Mouse (Mus musculus): ENCODE results near the gene Cybrd1.

Gene Cybrd1

DNA sequence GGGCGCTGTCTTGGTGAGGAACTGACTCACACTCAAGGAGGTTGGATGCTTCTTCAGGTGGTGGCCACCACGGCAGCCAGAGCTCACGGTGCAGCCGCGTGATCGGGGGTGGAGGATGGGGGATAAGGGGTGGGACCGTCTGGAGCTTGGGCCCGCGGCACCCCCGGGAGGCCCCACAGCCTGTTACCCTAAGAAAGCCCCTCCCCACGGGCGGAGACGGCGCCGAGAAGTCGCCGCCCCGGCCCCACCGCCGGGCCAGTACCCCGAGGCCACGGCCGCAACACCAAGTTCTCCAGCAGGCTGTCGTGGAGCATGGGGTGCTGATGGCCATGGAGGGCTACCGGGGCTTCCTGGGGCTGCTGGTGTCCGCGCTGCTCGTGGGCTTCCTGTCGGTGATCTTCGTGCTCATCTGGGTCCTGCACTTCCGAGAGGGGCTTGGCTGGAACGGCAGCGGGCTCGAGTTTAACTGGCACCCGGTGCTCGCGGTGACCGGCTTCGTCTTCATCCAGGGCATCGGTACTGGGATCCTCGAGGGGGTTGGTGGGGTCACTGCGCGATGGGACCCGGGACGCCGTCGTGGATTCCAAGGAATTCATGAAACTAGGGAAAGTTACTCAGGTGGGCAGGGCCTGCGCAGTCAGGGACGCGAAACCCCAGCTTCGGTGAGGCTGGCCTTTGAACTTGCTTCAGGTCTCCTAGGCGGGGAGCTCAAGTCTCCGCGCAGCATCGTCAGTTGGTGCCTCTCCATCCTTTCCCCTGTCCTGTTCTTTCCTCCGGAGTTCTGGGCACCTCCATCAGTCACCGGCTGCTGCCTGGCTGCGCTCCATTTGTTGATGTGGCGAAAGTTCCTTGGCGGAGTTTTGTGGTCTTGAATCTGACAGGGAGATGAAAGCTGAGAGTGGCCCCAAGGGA, at the start of gene Cybrd1:
Cybrd1 (plus strand) TSS at position 127 of the 912 bp plus-strand sequence.
- no peak for DNase-seq (ENCODE audit: low spot score in 2 of 2)

- no peak for DNase-seq (ENCODE audit: low spot score in 2 of 2)
Measured at GRCm38 (mm10) chr2:71071601-71072000, 46.1 kb upstream of the Cybrd1 start.

DNA sequence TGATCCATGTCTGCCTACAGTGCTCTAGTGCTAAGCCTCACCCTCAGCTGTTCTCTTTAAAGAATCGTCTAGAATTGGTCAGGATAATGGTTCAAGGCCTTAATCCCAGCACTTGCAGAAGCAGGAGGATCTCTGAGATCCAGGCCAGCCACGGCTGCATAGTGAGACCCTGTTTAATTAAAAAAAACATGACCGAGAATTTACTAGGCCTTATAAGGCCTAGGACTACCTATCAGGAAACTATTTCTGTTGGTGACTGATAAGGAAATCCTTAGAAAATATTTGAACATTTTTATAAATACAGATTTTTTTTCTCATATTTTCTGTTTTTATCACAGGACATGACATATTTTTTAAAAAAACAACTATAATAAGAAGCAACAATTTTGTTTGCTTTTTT, 44.4 kb upstream of the Cybrd1 start:
- DNase-seq (ENCODE audit: low spot score in 2 of 2) = no peak

GRCm38 (mm10) chr2:71073828-71074227, 43.9 kb upstream of the Cybrd1 start:
- DNase-seq (ENCODE audit: low spot score in 2 of 2) = no peak

- DNase-seq (ENCODE audit: low spot score in 2 of 2) = no peak
Measured at GRCm38 (mm10) chr2:71082416-71082815, 35.3 kb upstream of the Cybrd1 start.

DNA sequence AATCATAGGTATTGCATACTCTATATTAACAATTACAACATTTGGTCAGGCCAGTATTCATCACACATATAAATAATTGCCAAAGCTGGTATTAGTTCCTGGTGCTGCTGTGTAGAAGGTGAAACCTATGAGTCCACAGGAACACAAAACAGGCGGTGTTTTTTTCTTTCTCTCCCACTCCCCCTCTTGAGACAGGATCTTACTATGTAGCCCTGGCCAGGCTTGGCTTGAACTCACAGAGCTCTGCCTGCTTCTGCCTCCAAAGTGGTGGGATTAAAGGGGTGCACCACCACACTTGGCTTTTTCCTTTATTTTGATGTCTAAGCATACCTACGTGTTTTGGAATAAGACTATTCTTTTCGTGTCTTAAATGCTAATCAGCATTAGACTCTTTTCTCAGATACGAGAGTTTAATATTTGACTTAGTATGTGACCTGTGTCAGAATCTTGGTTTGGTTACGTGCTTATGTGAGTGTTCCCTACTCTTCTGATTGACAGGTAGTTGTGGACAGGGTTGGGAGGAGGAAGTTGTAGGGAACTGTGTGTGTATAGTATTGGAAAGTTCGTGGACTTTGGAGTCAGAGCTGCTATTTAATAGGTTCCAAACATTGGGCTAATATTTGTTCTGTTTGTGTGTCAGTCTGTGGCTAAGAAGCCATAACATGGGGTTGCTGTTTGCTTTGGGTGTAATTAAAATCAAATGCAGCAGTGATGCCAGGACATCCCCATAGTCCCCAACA, 34.1 kb upstream of the Cybrd1 start:
- no peak for DNase-seq (ENCODE audit: low spot score in 2 of 2)

DNA sequence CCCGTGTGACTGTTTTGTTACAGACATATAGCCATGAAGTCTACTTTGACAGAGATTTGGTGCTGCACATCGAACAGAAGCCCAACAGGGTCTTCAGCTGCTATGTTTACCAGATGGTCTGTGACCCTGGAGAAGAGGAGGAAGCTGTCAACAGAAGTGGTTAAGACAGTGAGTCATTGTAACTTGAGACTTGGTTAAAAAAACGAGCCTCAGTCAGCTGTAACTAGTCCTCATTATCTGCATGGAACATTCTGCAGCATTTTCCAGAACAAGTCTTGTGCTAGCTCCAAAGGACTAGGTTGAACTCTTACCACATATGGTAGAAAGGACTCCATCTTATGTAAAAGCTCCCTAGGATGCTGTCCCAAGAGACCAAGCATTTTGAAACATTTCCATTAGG, 28.0 kb upstream of the Cybrd1 start:
- no peak for DNase-seq (ENCODE audit: low spot score in 2 of 2)

DNA sequence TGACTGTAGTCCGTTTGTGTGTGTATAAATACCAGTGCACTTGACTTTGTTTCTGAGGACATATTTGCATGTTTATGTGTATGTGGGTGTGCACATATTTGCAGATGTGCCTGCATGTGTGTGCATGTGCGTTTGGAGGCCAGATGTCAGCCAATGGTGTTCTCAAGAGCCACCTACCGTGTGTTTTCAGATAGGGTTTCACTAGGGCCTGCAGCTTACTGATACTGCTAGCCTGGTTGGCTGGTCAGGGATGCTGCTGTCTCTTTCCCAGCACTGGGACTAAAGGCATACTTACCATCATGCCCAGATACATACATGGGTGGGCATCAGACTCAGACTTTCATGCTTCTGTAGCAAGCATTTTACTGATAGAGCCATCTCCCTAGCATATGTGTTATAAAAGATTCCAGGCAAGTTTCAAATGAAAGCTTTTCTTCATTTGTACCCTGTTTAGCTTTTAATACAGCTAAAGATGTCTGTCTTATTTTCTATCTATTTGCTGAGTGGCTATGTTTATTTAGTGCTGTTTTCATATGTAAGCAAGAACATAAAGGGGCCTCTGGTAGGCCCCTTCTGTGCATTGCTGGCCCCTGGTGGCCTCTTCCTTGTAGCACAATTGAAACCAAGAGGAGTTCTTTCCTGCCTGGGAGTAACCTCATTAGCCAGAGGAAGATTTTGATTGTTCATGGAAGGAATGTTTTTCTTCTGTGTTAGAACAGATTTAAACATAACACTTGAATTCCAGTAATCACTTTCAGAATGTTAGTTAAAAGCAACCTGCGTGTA, 26.9 kb upstream of the Cybrd1 start:
- peak; percentile 17 to 31 for DNase-seq (ENCODE audit: low spot score in 2 of 2)

- DNase-seq (ENCODE audit: low spot score in 2 of 2) = peak in 1 of 2 experiments; percentile 8
Measured at GRCm38 (mm10) chr2:71096170-71096569, 21.6 kb upstream of the Cybrd1 start.

GRCm38 (mm10) chr2:71102621-71103291, 15.0 kb upstream of the Cybrd1 start:
- DNase-seq (ENCODE audit: low spot score in 2 of 2) = no peak

GRCm38 (mm10) chr2:71103292-71103680, 14.4 kb upstream of the Cybrd1 start:
- DNase-seq (ENCODE audit: low spot score in 2 of 2) = peak; percentile 45 to 55

DNA sequence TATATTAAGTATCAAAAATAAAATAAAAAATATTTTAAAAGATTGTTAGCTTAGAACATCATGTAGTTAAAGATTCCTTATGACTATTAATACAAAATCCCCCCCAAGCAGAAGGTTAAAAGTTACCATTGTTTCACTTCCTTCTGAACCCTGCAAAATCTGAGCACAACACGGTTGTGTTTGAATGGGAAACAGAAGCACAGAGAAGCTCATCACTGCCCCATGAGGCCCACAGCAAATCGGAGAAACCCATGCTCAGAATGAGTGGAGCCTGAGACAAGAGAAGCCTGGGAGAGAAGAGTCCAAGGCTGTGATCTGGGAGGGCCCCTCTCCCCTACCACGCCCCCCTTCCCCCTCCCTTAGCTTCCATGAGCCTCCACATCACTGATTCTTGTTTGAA, 13.0 kb upstream of the Cybrd1 start:
- peak; percentile 33 to 46 for DNase-seq (ENCODE audit: low spot score in 2 of 2)

DNA sequence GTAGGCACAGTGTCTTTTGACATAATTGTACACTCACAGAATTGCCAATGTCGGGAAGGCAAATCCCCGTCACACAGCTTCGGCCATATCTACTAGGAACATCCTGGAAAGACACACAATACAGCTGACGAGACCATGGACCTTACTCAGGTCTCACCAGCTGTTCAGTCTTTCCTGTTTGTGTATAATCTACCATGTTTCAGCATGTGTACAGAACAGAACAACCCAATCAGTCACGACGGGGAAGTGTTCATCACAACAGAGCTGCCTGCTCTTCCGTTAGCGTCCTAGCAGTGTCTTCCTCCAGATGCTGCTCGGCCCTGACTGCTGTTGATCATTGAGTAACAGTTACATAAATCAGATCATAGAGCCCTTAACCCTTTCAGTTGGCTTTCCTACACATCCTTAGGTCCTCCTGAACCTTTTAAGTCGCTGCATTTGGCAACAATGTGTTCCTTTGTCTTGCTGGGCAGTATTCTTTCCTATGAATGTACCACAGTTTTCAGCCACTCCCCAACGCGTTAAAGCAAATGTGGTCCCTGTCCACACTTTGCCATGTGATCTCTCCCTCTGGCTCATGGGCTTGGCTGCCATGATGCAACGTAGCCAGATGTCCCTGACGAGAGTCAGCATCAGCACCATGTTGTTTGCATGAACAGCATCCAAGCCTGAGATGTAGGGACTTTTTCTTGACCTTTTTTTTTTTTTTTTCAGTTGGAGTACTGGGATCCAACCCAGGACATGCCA, 12.1 kb upstream of the Cybrd1 start:
- DNase-seq (ENCODE audit: low spot score in 2 of 2) = no peak

DNA sequence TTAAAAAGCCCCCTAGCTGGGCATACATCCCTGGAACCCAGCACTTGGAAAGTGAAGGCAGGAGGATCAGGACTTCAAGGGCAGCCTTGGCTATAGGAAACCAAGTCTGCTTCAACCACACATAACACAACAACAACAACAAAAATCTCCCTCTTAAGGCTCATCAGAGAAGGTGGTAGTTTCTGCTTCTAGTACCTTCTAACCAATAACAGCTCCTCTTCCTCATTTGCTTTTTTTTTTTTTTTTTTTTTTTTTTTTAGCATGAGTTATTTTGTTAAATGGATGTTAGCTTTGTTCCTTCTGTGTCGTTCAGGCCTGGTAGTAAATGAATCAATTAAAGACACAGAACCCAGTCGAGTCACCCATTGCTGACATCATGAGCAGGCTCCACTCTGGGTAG, 10.5 kb upstream of the Cybrd1 start:
- no peak for DNase-seq (ENCODE audit: low spot score in 2 of 2)

- DNase-seq (ENCODE audit: low spot score in 2 of 2) = no peak
Measured at GRCm38 (mm10) chr2:71108541-71108940, 9.2 kb upstream of the Cybrd1 start.

DNA sequence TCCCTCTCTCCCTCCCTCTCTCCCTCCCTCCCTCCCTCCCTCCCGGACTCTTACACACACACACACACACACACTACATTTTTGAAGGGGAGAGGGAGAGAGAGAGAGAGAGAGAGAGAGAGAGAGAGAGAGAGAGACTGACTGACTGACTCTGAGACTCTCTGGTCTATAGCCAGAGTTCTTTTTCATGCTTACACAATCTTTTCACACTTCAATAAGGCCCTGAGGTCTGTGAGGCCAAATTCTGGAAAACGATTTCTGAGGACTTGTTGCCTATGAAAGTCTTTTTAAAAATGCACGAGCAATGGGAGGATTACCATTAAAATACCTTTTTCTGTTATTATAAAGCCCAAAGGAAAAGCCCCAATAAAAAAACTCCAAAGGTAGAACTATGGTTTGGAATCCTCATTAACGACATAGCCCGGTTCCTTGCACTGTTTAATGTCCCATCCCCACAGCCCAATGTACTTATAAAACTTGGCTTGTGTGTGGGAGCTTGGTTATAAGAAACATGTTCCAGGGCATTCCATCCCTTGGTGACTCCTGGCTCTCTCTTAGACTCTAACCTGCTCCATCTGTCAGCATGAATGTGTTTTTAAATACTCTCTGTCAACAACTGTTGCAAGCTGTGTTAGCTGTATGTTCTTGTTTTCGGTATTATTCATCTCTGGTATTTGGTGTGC, 4.1 kb upstream of the Cybrd1 start:
- DNase-seq (ENCODE audit: low spot score in 2 of 2) = no peak

DNA sequence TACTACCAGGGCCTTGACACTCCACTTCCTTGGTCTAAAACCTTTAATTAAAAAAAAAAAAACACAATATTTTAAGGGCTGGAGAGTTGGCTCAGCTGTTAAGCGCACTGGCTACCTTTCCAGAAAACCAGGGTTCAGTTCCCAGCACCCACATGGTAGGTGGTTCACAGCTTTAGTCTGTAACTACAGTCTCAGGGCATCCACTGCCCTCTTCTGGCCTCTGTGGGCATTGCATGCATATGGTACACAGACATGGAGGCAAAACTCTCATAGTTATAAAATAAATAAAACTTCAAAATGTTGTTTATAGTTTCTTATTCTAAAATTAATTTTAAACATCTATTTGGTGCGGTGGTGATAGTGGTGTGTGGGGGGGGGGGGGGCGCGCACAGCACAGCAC, 1.6 kb upstream of the Cybrd1 start:
- no peak for DNase-seq (ENCODE audit: low spot score in 2 of 2)

- DNase-seq (ENCODE audit: low spot score in 2 of 2) = no peak
Measured at GRCm38 (mm10) chr2:71120844-71121243, 3.1 kb downstream of the Cybrd1 start.

DNA sequence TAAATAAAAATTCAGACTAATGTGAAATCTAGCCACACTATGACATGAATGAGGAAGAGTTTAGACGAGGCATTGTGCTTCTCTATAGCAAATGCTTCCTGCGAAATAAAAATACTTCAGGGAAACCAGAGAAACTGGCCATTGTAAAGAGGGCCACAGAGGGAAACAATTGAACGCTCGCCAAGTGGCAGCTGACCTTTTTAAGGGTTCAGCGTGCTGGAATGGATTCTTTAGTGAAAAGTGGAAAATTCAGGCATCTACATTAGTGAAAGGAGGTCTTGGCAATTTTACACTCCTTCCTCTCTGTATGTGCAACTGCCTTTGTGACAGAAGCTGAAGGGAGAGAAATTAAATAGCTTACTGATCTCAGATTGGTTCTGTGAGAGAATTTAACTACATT, 3.7 kb downstream of the Cybrd1 start:
- DNase-seq (ENCODE audit: low spot score in 2 of 2) = no peak

All from spleen, postnatal 36 days (tissue).